Mouse (Mus musculus) kidney, embryonic 16.5 days (tissue): ENCODE results near the gene Myl4. TPM values are rescaled to one million over a fixed set of nuclear protein-coding genes. Genes with fewer than 3 reads are reported as not detected.
"Not testable (repeated sequence)": the region's sequence is repeated elsewhere in the genome, so short reads cannot be mapped to it uniquely, and the experiment has no call there.

Experiments
- ATAC-seq: fragments of 200-750 bp; cut with Nextera tagmentation; 2 replicates; pipeline ENCODE4 v1.8.0; 2017; ENCODE audit warnings: moderate TSS enrichment; ENCODE audit not compliant: low FRiP score, low TSS enrichment
- H3K27ac ChIP-seq: fragments of 300-500 bp; sonication (generic); 2 replicates; pipeline ENCODE4 v1.5.1; 2014; ENCODE audit warnings: low read length
- H3K27me3 ChIP-seq: fragments of 300-500 bp; sonication (generic); 2 replicates; pipeline ENCODE4 v1.6.1; 2014; ENCODE audit warnings: low read length, control low read depth, mixed read lengths; ENCODE audit not compliant: insufficient read depth
- H3K36me3 ChIP-seq: fragments of 300-500 bp; sonication (generic); 2 replicates; pipeline ENCODE4 v1.6.1; 2014; ENCODE audit warnings: low read length, control low read depth, mixed read lengths; ENCODE audit not compliant: insufficient read depth
- H3K4me1 ChIP-seq: fragments of 300-500 bp; sonication (generic); 2 replicates; pipeline ENCODE4 v1.6.1; 2014; ENCODE audit warnings: low read length, control low read depth, mixed read lengths; ENCODE audit not compliant: insufficient read depth
- H3K4me2 ChIP-seq: fragments of 300-500 bp; sonication (generic); replicated peaks from 2 replicates; pipeline ENCODE4 v1.6.1; 2014; ENCODE audit warnings: low read depth, low read length
- H3K4me3 ChIP-seq: fragments of 300-500 bp; sonication (generic); 2 replicates; pipeline ENCODE4 v1.5.1; 2014; ENCODE audit warnings: mild to moderate bottlenecking, low read length
- H3K9ac ChIP-seq: fragments of 300-500 bp; sonication (generic); replicated peaks from 2 replicates; pipeline ENCODE4 v1.6.1; 2014; ENCODE audit warnings: low read length
- H3K9me3 ChIP-seq: fragments of 300-500 bp; sonication (generic); 2 replicates; pipeline ENCODE4 v1.6.1; 2016; ENCODE audit warnings: low read length, control low read depth
- WGBS: fragments of 180-500 bp; shearing (Covaris S2); extraction: QIAGEN DNeasy Blood & Tissue Kit; methylation state at CpG from one replicate; pipeline ENCODE4 v1.1.7; 2014; 5-methylcytosine and 5-hydroxymethylcytosine counted together
- polyA plus RNA-seq: library from polyadenylated mRNA; unstranded; fragments of >200 nt; fragmentation: Nextera tagmentation; extraction: Ambion mirVana; gene quantifications from 2 replicates; pipeline ENCODE4 v1.2.1, GENCODE M21; 2015

Myl4 gene
- polyA plus RNA-seq = 7.1 and 11.6 TPM in 2 replicates

- Histone ChIP-seq H3K9me3 (no peaks in the 10 kb centered on the region), H3K27me3 (no peaks in the 10 kb centered on the region), H3K27ac (peak within 1 kb of the TSS; percentile 94), H3K9ac (peak within 1 kb of the TSS; percentile 99), H3K4me1 (peaks cover 12% of the 10 kb centered on the region), H3K4me3 (peak within 1 kb of the TSS; percentile 87), H3K36me3 (no peaks in the 10 kb centered on the region), H3K4me2 (peak within 1 kb of the TSS; percentile 82)
- WGBS = under 1% methylated on average over 35 of the region's 35 CpGs
- peak; percentile 96 for ATAC-seq
Observed at GRCm38 (mm10) chr11:104550406-104550974, at the start of gene Myl4, which contains the start of gene Cdc27. Myl4 (plus strand) TSS chr11:104550663. Cdc27 (minus strand) TSS chr11:104550620.

- Histone ChIP-seq H3K9me3 (no peaks in the 10 kb centered on the region), H3K9ac (no peak overlapping the region), H3K36me3 (peaks cover 60% of the 10 kb centered on the region), H3K4me1 (no peaks in the 10 kb centered on the region), H3K27me3 (no peaks in the 10 kb centered on the region), H3K4me3 (no peak overlapping the region), H3K4me2 (no peak overlapping the region), H3K27ac (no peak overlapping the region)
- ATAC-seq = no peak
- WGBS = 87% methylated on average over 4 of the region's 4 CpGs
Observed at GRCm38 (mm10) chr11:104508455-104508854, 42.0 kb upstream of the Myl4 start.

- no peak for ATAC-seq
- peaks cover 57% of the 10 kb centered on the region for H3K36me3 ChIP-seq
- no peak overlapping the region for H3K4me3 ChIP-seq
- WGBS = 90% methylated on average over 2 of the region's 2 CpGs
- H3K9me3 ChIP-seq = no peaks in the 10 kb centered on the region
- no peak overlapping the region for H3K4me2 ChIP-seq
- H3K4me1 ChIP-seq = no peaks in the 10 kb centered on the region
- no peak overlapping the region for H3K9ac ChIP-seq
- no peak overlapping the region for H3K27ac ChIP-seq
- no peaks in the 10 kb centered on the region for H3K27me3 ChIP-seq
Observed at GRCm38 (mm10) chr11:104510606-104511005, 39.9 kb upstream of the Myl4 start.

- Histone ChIP-seq H3K27ac (no peak overlapping the region), H3K9me3 (no peaks in the 10 kb centered on the region), H3K4me2 (no peak overlapping the region), H3K27me3 (no peaks in the 10 kb centered on the region), H3K9ac (no peak overlapping the region), H3K4me1 (no peaks in the 10 kb centered on the region), H3K4me3 (no peak overlapping the region), H3K36me3 (peaks cover 61% of the 10 kb centered on the region)
- ATAC-seq = no peak
- WGBS = 87% methylated on average over 4 of the region's 4 CpGs
Observed at GRCm38 (mm10) chr11:104512436-104512835, 38.0 kb upstream of the Myl4 start.

GRCm38 (mm10) chr11:104525935-104526334, 24.5 kb upstream of the Myl4 start:
- Histone ChIP-seq H3K27me3 (no peaks in the 10 kb centered on the region), H3K9ac (no peak overlapping the region), H3K27ac (no peak overlapping the region), H3K9me3 (no peaks in the 10 kb centered on the region), H3K4me2 (no peak overlapping the region), H3K36me3 (peaks cover 49% of the 10 kb centered on the region), H3K4me3 (no peak overlapping the region), H3K4me1 (no peaks in the 10 kb centered on the region)
- 93% methylated on average over 6 of the region's 6 CpGs for WGBS
- ATAC-seq = no peak

- no peak for ATAC-seq
- Histone ChIP-seq H3K36me3 (peaks cover 36% of the 10 kb centered on the region; the same call in 1 of the 2 replicates), H3K4me3 (no peak overlapping the region), H3K27me3 (no peaks in the 10 kb centered on the region), H3K9ac (no peak overlapping the region), H3K27ac (no peak overlapping the region), H3K4me2 (no peak overlapping the region), H3K9me3 (no peaks in the 10 kb centered on the region), H3K4me1 (no peaks in the 10 kb centered on the region)
- WGBS = 86% methylated on average over 2 of the region's 2 CpGs
Observed at GRCm38 (mm10) chr11:104536843-104537242, 13.6 kb upstream of the Myl4 start.

- Histone ChIP-seq H3K27me3 (no peaks in the 10 kb centered on the region), H3K4me2 (no peak overlapping the region), H3K4me3 (no peak overlapping the region), H3K9ac (no peak overlapping the region), H3K27ac (no peak overlapping the region), H3K4me1 (no peaks in the 10 kb centered on the region), H3K36me3 (peaks cover 25% of the 10 kb centered on the region; the same call in 1 of the 2 replicates), H3K9me3 (no peaks in the 10 kb centered on the region)
- no peak for ATAC-seq
- 99% methylated on average over 2 of the region's 2 CpGs for WGBS
Observed at GRCm38 (mm10) chr11:104537945-104538555, 12.4 kb upstream of the Myl4 start.

- ATAC-seq = no peak
- 96% methylated on average over 5 of the region's 5 CpGs for WGBS
- H3K36me3 ChIP-seq = peaks cover 14% of the 10 kb centered on the region; the same call in 1 of the 2 replicates
Observed at GRCm38 (mm10) chr11:104539811-104540210, 10.7 kb upstream of the Myl4 start.

GRCm38 (mm10) chr11:104543337-104543736, 7.1 kb upstream of the Myl4 start:
- not testable (repeated sequence) for H3K27ac ChIP-seq, H3K4me3 ChIP-seq

More at GRCm38 (mm10) chr11:104539811-104540210, 10.7 kb upstream of the Myl4 start:
- Histone ChIP-seq H3K4me3 (no peak overlapping the region), H3K9ac (no peak overlapping the region), H3K27ac (no peak overlapping the region), H3K9me3 (no peaks in the 10 kb centered on the region), H3K4me2 (no peak overlapping the region), H3K27me3 (no peaks in the 10 kb centered on the region), H3K4me1 (no peaks in the 10 kb centered on the region)

GRCm38 (mm10) chr11:104544507-104544906, 6.0 kb upstream of the Myl4 start:
- Histone ChIP-seq H3K9ac (no peak overlapping the region), H3K36me3 (peaks cover 15% of the 10 kb centered on the region; the same call in 1 of the 2 replicates), H3K4me1 (peaks cover 9% of the 10 kb centered on the region), H3K4me3 (no peak overlapping the region), H3K4me2 (no peak overlapping the region), H3K27me3 (no peaks in the 10 kb centered on the region), H3K9me3 (no peaks in the 10 kb centered on the region), H3K27ac (no peak overlapping the region)
- ATAC-seq = no peak
- WGBS = 76% methylated on average over 2 of the region's 2 CpGs

More at GRCm38 (mm10) chr11:104543337-104543736, 7.1 kb upstream of the Myl4 start:
- not testable (repeated sequence) for H3K4me1 ChIP-seq, H3K9me3 ChIP-seq, H3K4me2 ChIP-seq, H3K9ac ChIP-seq, ATAC-seq, H3K27me3 ChIP-seq
- 95% methylated on average over 2 of the region's 2 CpGs for WGBS
- H3K36me3 ChIP-seq = peaks cover 15% of the 10 kb centered on the region; the same call in 1 of the 2 replicates
